Mouse (Mus musculus): ENCODE data around the gene Il1a.

The Il1a gene

DNA sequence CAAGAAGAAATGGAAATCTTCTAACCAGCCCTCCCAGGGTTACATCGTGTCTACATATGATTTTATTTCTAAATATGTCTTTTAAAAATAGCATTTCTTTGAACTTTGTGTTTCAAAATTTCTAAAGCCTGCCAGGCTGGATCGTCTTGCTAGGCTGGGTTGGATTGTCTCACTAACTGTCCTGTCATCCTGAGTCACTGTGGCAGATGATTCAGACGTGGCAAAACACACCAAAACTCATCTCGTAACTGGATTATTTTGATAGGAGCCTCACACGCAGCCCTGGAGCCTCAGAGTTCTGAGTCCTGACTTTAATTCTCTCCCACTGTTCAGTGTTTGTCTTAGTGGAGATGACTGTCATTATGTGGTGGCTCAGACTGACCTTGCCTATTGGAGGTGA is 46.7 kb downstream of the Il1a start:
- DNase-seq (ENCODE audit: low read depth, low spot score), result no peak

DNA sequence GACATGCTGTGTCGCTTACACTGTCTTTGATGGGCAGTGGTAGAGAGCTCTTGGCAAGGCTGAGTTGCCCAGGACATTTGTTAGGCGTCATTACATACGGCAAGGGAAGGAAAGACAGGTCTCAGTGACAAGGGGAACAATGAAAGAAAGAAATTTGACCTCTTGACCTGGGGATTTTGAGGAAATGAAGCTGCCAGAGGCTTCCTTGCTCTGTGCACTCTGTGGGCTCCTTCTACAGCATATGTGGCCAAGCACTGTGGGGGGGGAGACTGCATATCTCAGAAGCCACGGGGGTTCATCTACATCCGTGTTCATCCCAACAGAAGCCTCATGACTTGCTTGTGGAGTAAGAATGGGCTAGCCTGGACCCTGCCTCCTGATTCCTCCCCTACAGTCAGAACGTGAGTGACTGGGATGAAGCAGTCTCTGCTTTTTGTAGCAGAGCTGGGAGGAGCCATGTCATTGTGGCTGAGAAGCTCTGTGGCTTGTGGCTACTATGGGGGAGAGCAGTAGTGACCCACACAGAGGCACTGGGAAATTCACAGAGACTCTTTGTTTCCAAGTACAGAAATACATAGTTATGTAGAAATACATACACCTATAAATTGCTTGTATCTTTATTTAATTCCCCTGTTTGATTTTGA is 48.5 kb downstream of the Il1a start:
- no peak for DNase-seq (ENCODE audit: low read depth, low spot score)

DNA sequence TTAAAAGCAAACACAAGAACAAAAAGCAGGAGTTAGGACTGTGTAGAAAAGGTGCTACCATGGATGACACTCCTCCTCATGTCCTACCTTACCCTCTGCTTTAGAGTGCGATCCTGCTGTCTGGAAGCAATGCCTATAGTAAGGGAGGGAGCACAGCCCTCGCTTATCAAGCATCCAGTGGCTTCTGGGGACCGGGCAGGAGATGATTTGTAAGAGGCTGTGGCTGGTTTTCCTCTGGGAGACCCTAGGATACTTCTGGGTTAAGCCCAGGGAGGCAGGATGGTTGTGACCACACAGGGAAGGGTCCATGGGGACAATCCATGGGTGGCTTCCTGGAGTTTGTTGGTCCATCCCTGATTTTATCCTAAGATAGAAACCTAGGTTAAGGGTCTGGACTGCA is 49.1 kb downstream of the Il1a start:
- no peak for DNase-seq (ENCODE audit: low read depth, low spot score)

DNA sequence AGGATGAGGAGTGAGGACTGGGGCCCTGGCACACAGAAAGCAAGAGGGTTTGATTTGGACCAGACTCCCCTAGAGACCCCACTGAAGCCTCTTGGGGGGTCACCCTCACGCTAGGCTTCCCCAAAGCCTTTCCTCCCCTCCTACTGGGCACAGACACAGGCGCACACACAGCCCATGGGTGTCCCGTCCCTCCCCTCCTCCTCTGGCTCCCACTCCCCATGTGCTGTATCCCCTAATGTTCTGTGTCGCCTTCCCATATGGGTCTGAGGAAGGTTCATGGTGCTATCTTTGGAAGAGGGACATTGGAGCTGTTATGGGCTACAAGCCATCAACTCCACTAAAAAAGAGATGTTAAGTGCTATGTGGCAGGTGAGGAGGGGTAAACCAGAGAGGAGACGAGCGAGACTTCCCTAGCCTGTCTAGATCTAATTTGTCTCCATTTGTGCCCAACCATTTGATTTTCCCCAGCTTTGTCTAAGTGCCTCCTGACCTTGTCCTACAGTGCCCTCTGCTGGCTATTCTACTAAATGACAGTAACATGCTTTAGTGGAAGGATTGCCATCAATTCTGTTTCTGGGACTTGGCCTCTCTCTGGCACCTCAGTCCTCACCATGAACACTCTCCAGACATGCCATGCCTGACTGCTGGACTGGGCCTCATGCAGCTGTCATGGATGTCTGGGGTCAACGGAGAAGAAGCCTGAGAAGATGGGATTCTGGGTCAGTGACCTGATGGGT is 51.1 kb downstream of the Il1a start:
- DNase-seq (ENCODE audit: low read depth, low spot score), result peak; percentile 89

DNA sequence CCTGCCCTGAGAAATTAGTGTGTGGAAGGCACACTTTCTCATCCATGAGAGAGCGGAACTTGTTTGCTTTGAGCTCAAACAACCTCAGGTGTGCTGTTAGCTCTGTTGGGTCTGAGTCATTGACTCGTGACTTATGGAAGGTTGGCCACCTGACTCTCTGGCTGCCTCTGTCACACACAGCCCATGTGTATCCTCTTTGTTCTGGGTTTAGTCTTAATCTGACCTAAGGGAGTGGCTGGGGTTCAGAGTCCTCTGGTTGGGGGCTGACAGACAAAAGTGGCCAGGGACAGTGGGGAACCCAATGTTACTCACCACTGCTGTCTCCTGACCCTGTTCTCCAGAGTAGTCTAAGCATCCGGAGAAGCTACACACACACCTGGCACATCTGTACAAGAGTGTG is 51.7 kb downstream of the Il1a start:
- no peak for DNase-seq (ENCODE audit: low read depth, low spot score)

DNA sequence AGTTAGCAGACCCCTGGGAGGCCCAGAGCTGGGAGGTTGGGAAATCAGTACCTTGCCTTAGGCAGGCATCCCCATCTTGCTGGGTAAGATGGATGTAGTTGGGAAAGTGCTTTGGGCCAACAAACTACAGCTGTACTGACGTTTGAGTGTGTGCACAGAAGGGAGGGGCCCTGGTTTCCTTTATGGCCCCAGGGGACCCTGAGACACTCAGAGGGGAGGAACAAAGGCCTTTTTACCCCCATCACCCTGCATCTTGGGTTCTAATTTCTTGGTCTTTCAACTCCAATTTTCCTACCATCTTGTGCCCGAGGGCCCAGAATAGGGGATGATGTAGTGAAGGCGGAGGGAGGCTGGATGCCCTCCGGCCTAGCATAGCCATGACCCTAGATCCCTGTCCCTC is 53.8 kb downstream of the Il1a start:
- no peak for DNase-seq (ENCODE audit: low read depth, low spot score)

DNA sequence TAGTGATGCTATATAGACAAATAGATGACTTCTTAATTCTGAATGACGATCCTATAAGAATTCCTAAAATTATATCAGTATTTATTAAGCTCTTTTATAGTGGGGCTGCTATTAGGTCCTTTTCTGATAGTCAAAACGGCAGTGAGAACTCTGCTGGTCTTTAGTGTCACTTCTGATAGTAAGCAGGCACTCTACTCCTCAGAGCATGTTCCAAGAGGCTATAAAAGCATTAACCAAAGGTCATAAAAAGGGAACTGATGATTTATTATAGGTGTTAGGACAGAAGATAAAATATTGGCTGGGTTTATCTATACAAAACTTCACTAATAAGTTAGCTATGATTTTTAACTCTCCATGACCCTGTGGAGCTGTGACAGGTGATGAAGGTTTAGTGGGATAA is 55.7 kb downstream of the Il1a start:
- DNase-seq (ENCODE audit: low read depth, low spot score), result no peak

DNA sequence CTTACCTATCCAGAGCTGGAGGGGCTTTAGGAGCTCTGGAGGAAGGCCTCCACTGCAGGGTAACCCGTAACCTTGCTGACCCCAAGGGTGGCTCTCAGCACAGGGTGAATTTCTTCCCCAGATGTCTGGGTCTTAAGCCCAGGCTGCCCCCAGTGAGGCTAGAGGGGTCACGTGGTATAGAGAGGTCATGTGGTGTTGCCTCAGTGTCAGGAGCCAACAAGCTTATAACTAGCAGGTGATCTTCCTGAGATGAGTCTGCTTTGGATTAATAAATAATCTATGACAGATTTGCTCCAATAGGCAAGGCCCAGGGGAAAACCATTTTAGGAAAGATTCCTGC is 56.2 kb downstream of the Il1a start:
- DNase-seq (ENCODE audit: low read depth, low spot score), result no peak

DNA sequence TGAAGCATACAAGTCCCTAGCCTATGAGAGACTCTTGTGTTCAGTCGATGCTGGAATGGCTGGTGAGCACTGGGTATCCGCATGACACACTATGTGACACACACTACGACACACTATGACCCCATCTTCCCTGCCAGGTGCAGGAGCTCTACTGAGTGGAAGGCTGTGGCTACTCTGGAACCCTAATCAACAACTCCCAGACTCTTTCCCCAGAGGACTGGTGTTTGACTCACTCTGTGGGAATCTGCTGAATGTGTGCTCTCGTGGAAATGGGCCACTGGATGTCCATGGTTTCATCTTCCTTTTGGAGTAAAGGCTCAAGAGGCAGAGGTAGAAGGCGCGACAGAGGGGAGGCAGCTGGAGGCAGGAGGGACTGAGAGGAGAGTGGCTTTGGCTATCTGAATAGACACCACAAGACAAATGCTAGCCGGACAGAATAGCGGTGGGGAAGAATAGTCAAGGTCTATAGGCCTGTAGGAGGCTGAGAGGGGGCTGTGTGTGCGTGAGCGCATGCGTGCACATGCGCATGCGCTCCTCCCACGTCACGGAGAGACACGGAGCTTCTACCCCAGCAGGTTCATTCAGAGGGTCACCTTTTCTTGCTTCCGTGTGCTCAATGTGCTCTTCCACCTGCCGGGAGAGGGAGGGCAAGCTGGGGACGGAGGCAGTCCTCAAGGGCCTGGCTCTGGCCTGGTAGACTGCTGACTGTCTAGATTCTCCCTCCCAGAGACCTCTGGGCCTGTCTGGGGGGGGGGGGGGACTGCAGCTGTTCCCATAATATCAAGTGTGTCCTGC is 56.7 kb downstream of the Il1a start:
- DNase-seq (ENCODE audit: low read depth, low spot score), result no peak
